Mouse (Mus musculus): ENCODE results near the gene Ror1. TPM values are rescaled to one million over a fixed set of nuclear protein-coding genes. Genes with fewer than 3 reads are reported as not detected.
A peak's percentile ranks its signal among the peaks of the same experiment; 100 is the strongest.

The Ror1 gene
- polyA plus RNA-seq, 1 experiment from 2014 or later: 8.3 TPM

GRCm38 (mm10) chr4:100244701-100245100, 149.1 kb downstream of the Ror1 start:
- no peak for ATAC-seq (replicated peaks; ENCODE audit: low FRiP score, low read depth)
- Histone ChIP-seq H3K27me3 (ENCODE audit: insufficient read depth, low read length) (no peaks in the 10 kb centered on the region), H3K36me3 (ENCODE audit: insufficient read depth, low read length) (no peaks in the 10 kb centered on the region), H3K27ac (no peak overlapping the region), H3K4me3 (replicated peaks; ENCODE audit: low read depth, low read length) (no peak overlapping the region), H3K9ac (ENCODE audit: low read depth, low read length) (no peak overlapping the region), H3K4me1 (replicated peaks; ENCODE audit: insufficient read depth, low read length) (no peaks in the 10 kb centered on the region), H3K4me2 (ENCODE audit: low read length) (no peak overlapping the region), H3K9me3 (replicated peaks; ENCODE audit: low read length) (no peaks in the 10 kb centered on the region)
- DNase-seq (ENCODE audit: low spot score): no peak
- TF ChIP-seq CTCF (IDR thresholded peaks at IDR 0.05; ENCODE audit: low read depth): no peak
- 52% methylated on average over 6 of the region's 6 CpGs for WGBS

DNA sequence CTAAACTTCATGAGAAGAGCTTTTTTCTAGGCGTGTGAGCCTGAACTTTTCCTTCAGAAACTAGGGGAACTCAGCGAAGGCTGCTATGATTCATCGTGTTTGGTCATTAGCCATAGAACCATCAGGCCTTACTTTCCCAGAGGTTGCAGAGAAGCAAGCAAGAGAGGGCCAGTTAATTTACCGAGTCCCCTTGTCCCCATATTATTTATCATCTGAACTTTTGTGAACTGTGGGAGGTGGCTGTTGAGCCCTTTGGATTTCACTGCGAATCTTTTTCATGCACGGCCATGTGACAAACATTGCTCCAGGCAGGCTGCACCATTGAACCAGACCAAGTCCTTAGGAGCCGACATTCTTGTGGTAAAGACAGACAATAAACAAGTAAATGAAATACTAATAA, 152.2 kb downstream of the Ror1 start:
- Histone ChIP-seq H3K4me2 (ENCODE audit: low read length) (no peak overlapping the region), H3K27ac (0 out of 2 replicates have a peak overlapping the region, but pooled peaks have one; percentile 48), H3K9ac (ENCODE audit: low read depth, low read length) (no peak overlapping the region), H3K27me3 (ENCODE audit: insufficient read depth, low read length) (no peaks in the 10 kb centered on the region), H3K4me1 (replicated peaks; ENCODE audit: insufficient read depth, low read length) (no peaks in the 10 kb centered on the region), H3K36me3 (ENCODE audit: insufficient read depth, low read length) (no peaks in the 10 kb centered on the region), H3K4me3 (replicated peaks; ENCODE audit: low read depth, low read length) (no peak overlapping the region), H3K9me3 (replicated peaks; ENCODE audit: low read length) (no peaks in the 10 kb centered on the region)
- WGBS: 46% methylated on average over 7 of the region's 7 CpGs
- ATAC-seq (replicated peaks; ENCODE audit: low FRiP score, low read depth) (no peak; the same call in 1 of the 2 replicates), DNase-seq (ENCODE audit: low spot score) (peak; percentile 93)
- TF ChIP-seq CTCF (IDR thresholded peaks at IDR 0.05; ENCODE audit: low read depth): no peak

DNA sequence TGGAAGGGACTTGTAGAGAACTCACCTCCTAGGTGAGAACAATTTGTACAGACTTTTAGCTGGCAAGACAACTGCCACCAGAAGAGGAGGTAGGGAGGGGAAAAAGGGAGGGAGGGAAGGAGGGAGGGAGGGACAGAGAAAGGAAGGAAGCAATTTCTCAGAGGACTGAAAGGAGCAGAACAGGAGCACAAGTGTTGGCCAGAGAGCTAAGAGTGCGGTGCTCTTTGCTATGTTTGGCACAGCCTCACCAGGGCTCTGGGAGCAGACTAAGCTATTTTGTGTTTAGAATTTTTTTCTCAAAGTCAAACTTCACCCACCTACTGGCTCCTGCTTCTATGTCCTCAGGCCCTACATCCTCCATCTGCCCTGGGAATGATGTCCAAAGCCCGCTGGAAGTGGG, 152.7 kb downstream of the Ror1 start:
- Histone ChIP-seq H3K4me2 (ENCODE audit: low read length) (no peak overlapping the region), H3K9me3 (replicated peaks; ENCODE audit: low read length) (no peaks in the 10 kb centered on the region), H3K4me3 (replicated peaks; ENCODE audit: low read depth, low read length) (no peak overlapping the region), H3K36me3 (ENCODE audit: insufficient read depth, low read length) (no peaks in the 10 kb centered on the region), H3K4me1 (replicated peaks; ENCODE audit: insufficient read depth, low read length) (no peaks in the 10 kb centered on the region), H3K27me3 (ENCODE audit: insufficient read depth, low read length) (no peaks in the 10 kb centered on the region), H3K9ac (ENCODE audit: low read depth, low read length) (no peak overlapping the region), H3K27ac (peak overlapping the region; percentile 48; the same call in 1 of the 2 replicates)
- DNase-seq (ENCODE audit: low spot score) (peak; percentile 85), ATAC-seq (replicated peaks; ENCODE audit: low FRiP score, low read depth) (no peak; the same call in 1 of the 2 replicates)
- 57% methylated on average over 2 of the region's 2 CpGs for WGBS
- TF ChIP-seq CTCF (IDR thresholded peaks at IDR 0.05; ENCODE audit: low read depth): no peak

DNA sequence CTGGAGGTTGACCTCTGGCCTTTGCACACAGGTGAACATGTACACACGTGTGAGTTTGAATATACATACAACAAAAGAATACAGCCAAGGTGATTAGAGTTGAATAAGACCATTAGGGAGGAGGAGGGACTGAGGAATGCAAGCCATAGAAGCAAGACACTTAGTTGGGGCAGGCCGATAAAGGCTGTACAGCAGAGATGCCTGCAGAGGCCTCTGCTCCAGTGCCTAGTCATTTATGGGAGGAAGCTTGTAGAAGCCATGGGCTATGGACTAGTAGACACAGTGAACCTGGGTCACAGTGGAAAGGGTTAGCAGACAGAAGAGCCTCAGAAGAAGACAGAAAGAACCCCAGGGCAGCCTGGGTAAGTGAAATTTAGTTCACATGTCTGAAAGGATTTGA, 155.7 kb downstream of the Ror1 start:
- ATAC-seq (replicated peaks; ENCODE audit: low FRiP score, low read depth) (no peak), DNase-seq (ENCODE audit: low spot score) (no peak)
- no peak for TF ChIP-seq CTCF (IDR thresholded peaks at IDR 0.05; ENCODE audit: low read depth)
- Histone ChIP-seq H3K9me3 (replicated peaks; ENCODE audit: low read length) (no peaks in the 10 kb centered on the region), H3K4me2 (ENCODE audit: low read length) (no peak overlapping the region), H3K4me1 (replicated peaks; ENCODE audit: insufficient read depth, low read length) (no peaks in the 10 kb centered on the region; the same call in 1 of the 2 replicates), H3K27ac (0 out of 2 replicates have a peak overlapping the region, but pooled peaks have one; percentile 31), H3K27me3 (ENCODE audit: insufficient read depth, low read length) (no peaks in the 10 kb centered on the region), H3K4me3 (replicated peaks; ENCODE audit: low read depth, low read length) (no peak overlapping the region), H3K36me3 (ENCODE audit: insufficient read depth, low read length) (no peaks in the 10 kb centered on the region), H3K9ac (ENCODE audit: low read depth, low read length) (no peak overlapping the region)
- 62% methylated on average over 2 of the region's 2 CpGs for WGBS

DNA sequence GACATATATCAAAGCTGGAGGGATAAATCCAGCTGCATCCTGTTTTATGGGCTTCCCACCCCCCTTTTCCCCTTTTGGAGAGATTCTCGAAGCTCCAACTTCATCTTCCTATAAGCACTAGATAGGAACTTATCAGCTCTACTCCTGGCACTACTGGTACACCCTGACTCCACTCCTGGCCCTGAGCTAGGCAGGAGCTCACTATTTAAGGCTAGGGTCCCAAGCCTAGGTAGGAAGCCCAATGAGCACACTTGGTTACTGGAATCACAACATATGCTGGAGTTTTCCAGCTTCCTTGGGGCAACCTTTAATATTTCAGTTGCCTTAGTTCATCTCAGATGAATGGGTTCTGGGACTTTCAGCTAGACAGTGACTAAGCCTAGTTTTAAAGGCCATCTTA, 156.5 kb downstream of the Ror1 start:
- 41% methylated on average over 1 of the region's 1 CpGs for WGBS
- peak overlapping the region; percentile 3; the same call in 1 of the 2 replicates for H3K27ac ChIP-seq
- no peak overlapping the region for H3K9ac ChIP-seq (ENCODE audit: low read depth, low read length)
- H3K4me2 ChIP-seq (ENCODE audit: low read length): no peak overlapping the region
- ATAC-seq (replicated peaks; ENCODE audit: low FRiP score, low read depth) (no peak), DNase-seq (ENCODE audit: low spot score) (no peak)
- H3K36me3 ChIP-seq (ENCODE audit: insufficient read depth, low read length): no peaks in the 10 kb centered on the region
- H3K4me3 ChIP-seq (replicated peaks; ENCODE audit: low read depth, low read length): no peak overlapping the region
- TF ChIP-seq CTCF (IDR thresholded peaks at IDR 0.05; ENCODE audit: low read depth): no peak
- no peaks in the 10 kb centered on the region; the same call in 1 of the 2 replicates for H3K4me1 ChIP-seq (replicated peaks; ENCODE audit: insufficient read depth, low read length)
- no peaks in the 10 kb centered on the region for H3K27me3 ChIP-seq (ENCODE audit: insufficient read depth, low read length)
- H3K9me3 ChIP-seq (replicated peaks; ENCODE audit: low read length): no peaks in the 10 kb centered on the region

GRCm38 (mm10) chr4:100252646-100253045, 157.1 kb downstream of the Ror1 start:
- ATAC-seq (replicated peaks; ENCODE audit: low FRiP score, low read depth) (no peak), DNase-seq (ENCODE audit: low spot score) (no peak)
- Histone ChIP-seq H3K9me3 (replicated peaks; ENCODE audit: low read length) (no peaks in the 10 kb centered on the region), H3K4me1 (replicated peaks; ENCODE audit: insufficient read depth, low read length) (no peaks in the 10 kb centered on the region; the same call in 1 of the 2 replicates), H3K27ac (no peak overlapping the region), H3K4me3 (replicated peaks; ENCODE audit: low read depth, low read length) (no peak overlapping the region), H3K27me3 (ENCODE audit: insufficient read depth, low read length) (no peaks in the 10 kb centered on the region), H3K4me2 (ENCODE audit: low read length) (no peak overlapping the region), H3K9ac (ENCODE audit: low read depth, low read length) (no peak overlapping the region), H3K36me3 (ENCODE audit: insufficient read depth, low read length) (no peaks in the 10 kb centered on the region)
- no peak for TF ChIP-seq CTCF (IDR thresholded peaks at IDR 0.05; ENCODE audit: low read depth)
- WGBS: 77% methylated on average over 10 of the region's 10 CpGs

DNA sequence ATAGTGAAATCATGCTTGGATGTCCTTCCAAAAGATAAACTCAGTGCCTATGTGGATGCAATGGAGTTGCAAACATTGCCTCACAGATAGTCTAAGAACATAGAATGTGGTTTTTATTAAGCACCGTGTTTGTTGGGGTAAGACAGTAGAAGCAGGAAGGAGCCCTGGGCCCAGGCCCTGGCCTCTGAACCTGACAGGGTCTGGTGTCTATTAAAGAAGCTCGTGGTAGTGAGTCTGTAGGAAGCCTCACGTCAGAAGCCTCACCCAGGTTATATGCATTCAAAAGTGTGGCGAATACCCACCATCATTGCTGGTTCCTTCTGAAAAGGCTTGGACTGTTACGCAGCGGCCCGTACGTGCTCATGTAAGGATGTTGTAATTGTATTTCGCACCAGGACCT, 157.8 kb downstream of the Ror1 start:
- Histone ChIP-seq H3K4me3 (replicated peaks; ENCODE audit: low read depth, low read length) (no peak overlapping the region), H3K4me2 (ENCODE audit: low read length) (no peak overlapping the region), H3K27me3 (ENCODE audit: insufficient read depth, low read length) (no peaks in the 10 kb centered on the region), H3K36me3 (ENCODE audit: insufficient read depth, low read length) (no peaks in the 10 kb centered on the region), H3K9me3 (replicated peaks; ENCODE audit: low read length) (no peaks in the 10 kb centered on the region), H3K4me1 (replicated peaks; ENCODE audit: insufficient read depth, low read length) (no peaks in the 10 kb centered on the region; the same call in 1 of the 2 replicates), H3K9ac (ENCODE audit: low read depth, low read length) (no peak overlapping the region), H3K27ac (no peak overlapping the region)
- no peak for TF ChIP-seq CTCF (IDR thresholded peaks at IDR 0.05; ENCODE audit: low read depth)
- WGBS: 84% methylated on average over 9 of the region's 9 CpGs
- ATAC-seq (replicated peaks; ENCODE audit: low FRiP score, low read depth): no peak
- no peak for DNase-seq (ENCODE audit: low spot score)
